Mouse (Mus musculus) midbrain, embryonic 10.5 days (tissue): ENCODE results near the gene Ncor1. TPM values are rescaled to one million over a fixed set of nuclear protein-coding genes. Genes with fewer than 3 reads are reported as not detected.
A peak's percentile ranks its signal among the peaks of the same experiment; 100 is the strongest.

Experiments used
- DNase-seq: peaks from one replicate; pipeline ENCODE4 v3.0.0-alpha.2; 2017; ENCODE audit warnings: low spot score
- H3K27ac ChIP-seq: fragments of 300-500 bp; sonication (generic); replicated peaks from 2 replicates; pipeline ENCODE4 v1.5.1; 2016; ENCODE audit warnings: mild to moderate bottlenecking
- H3K27me3 ChIP-seq: fragments of 300-500 bp; sonication (generic); 2 replicates; pipeline ENCODE4 v1.6.1; 2016; ENCODE audit warnings: low read depth, mild to moderate bottlenecking; ENCODE audit not compliant: poor library complexity, severe bottlenecking
- H3K36me3 ChIP-seq: fragments of 300-500 bp; sonication (generic); 2 replicates; pipeline ENCODE4 v1.6.1; 2016; ENCODE audit warnings: mild to moderate bottlenecking, moderate library complexity
- H3K4me1 ChIP-seq: fragments of 300-500 bp; sonication (generic); 2 replicates; pipeline ENCODE4 v1.6.1; 2016
- H3K4me3 ChIP-seq: fragments of 300-500 bp; sonication (generic); 2 replicates; pipeline ENCODE4 v1.5.1; 2016; ENCODE audit warnings: mild to moderate bottlenecking, moderate library complexity
- H3K9me3 ChIP-seq: fragments of 300-500 bp; sonication (generic); replicated peaks from 2 replicates; pipeline ENCODE4 v1.6.1; 2016; ENCODE audit warnings: mild to moderate bottlenecking
- WGBS: fragments of 180-500 bp; shearing (Covaris S2); methylation state at CpG from one replicate; pipeline ENCODE4 v1.1.7; 2016; 5-methylcytosine and 5-hydroxymethylcytosine counted together
- polyA plus RNA-seq: library from polyadenylated mRNA; unstranded; fragments of >200 nt; fragmentation: Nextera tagmentation; extraction: Ambion mirVana; gene quantifications from 2 replicates; pipeline ENCODE4 v1.2.1, GENCODE M21; 2016

The Ncor1 gene
- polyA plus RNA-seq: 120 and 139 TPM in 2 replicates

GRCm38 (mm10) chr11:62458276-62458724 is at the start of gene Ncor1, which contains the start of gene Pigl:
TSS of gene Ncor1 (minus strand) at chr11:62458541.
TSS of gene Pigl (plus strand) at chr11:62458460.
- Histone ChIP-seq H3K36me3 (0 out of 2 replicates have a peak, but pooled peaks cover 8% of the 10 kb centered on the region), H3K27me3 (no peaks in the 10 kb centered on the region), H3K9me3 (no peaks in the 10 kb centered on the region), H3K4me1 (peaks cover 29% of the 10 kb centered on the region), H3K27ac (peak within 1 kb of the TSS; percentile 99), H3K4me3 (peak within 1 kb of the TSS; percentile 94)
- peak; percentile 89 for DNase-seq
- WGBS: under 1% methylated on average over 33 of the region's 33 CpGs

- Histone ChIP-seq H3K4me1 (peaks cover 6% of the 10 kb centered on the region; the same call in 1 of the 2 replicates), H3K4me3 (no peak overlapping the region)
- 87% methylated on average over 4 of the region's 4 CpGs for WGBS
Measured at GRCm38 (mm10) chr11:62507683-62508082, 49.3 kb upstream of the Ncor1 start.

GRCm38 (mm10) chr11:62500529-62500928 is 42.2 kb upstream of the Ncor1 start:
- 96% methylated on average over 2 of the region's 2 CpGs for WGBS
- Histone ChIP-seq H3K36me3 (no peaks in the 10 kb centered on the region), H3K4me3 (no peak overlapping the region), H3K4me1 (peaks cover 2% of the 10 kb centered on the region), H3K27me3 (no peaks in the 10 kb centered on the region), H3K27ac (no peak overlapping the region), H3K9me3 (no peaks in the 10 kb centered on the region)
- no peak for DNase-seq

More at GRCm38 (mm10) chr11:62507683-62508082, 49.3 kb upstream of the Ncor1 start:
- no peak for DNase-seq
- Histone ChIP-seq H3K27ac (no peak overlapping the region), H3K9me3 (no peaks in the 10 kb centered on the region), H3K36me3 (peaks cover 6% of the 10 kb centered on the region; the same call in 1 of the 2 replicates), H3K27me3 (no peaks in the 10 kb centered on the region)

GRCm38 (mm10) chr11:62498802-62499201 is 40.5 kb upstream of the Ncor1 start:
- 83% methylated on average over 2 of the region's 2 CpGs for WGBS
- no peak overlapping the region for H3K27ac ChIP-seq

GRCm38 (mm10) chr11:62497181-62497580 is 38.8 kb upstream of the Ncor1 start:
- H3K9me3 ChIP-seq: no peaks in the 10 kb centered on the region
- DNase-seq: no peak
- H3K36me3 ChIP-seq: no peaks in the 10 kb centered on the region
- H3K4me1 ChIP-seq: peaks cover 14% of the 10 kb centered on the region
- 66% methylated on average over 3 of the region's 3 CpGs for WGBS
- no peak overlapping the region for H3K27ac ChIP-seq
- H3K4me3 ChIP-seq: no peak overlapping the region
- no peaks in the 10 kb centered on the region for H3K27me3 ChIP-seq

More at GRCm38 (mm10) chr11:62498802-62499201, 40.5 kb upstream of the Ncor1 start:
- H3K36me3 ChIP-seq: no peaks in the 10 kb centered on the region
- peaks cover 14% of the 10 kb centered on the region for H3K4me1 ChIP-seq
- no peak overlapping the region for H3K4me3 ChIP-seq
- H3K9me3 ChIP-seq: no peaks in the 10 kb centered on the region
- H3K27me3 ChIP-seq: no peaks in the 10 kb centered on the region
- no peak for DNase-seq

GRCm38 (mm10) chr11:62496151-62496715 is 37.9 kb upstream of the Ncor1 start:
- 64% methylated on average over 5 of the region's 5 CpGs for WGBS
- H3K36me3 ChIP-seq: no peaks in the 10 kb centered on the region
- peak; percentile 25 for DNase-seq
- H3K9me3 ChIP-seq: no peaks in the 10 kb centered on the region
- H3K27ac ChIP-seq: no peak overlapping the region
- H3K4me1 ChIP-seq: peaks cover 14% of the 10 kb centered on the region
- no peaks in the 10 kb centered on the region for H3K27me3 ChIP-seq
- no peak overlapping the region for H3K4me3 ChIP-seq

- no peaks in the 10 kb centered on the region for H3K27me3 ChIP-seq
- H3K9me3 ChIP-seq: no peaks in the 10 kb centered on the region
- WGBS: 29% methylated on average over 8 of the region's 10 CpGs
- H3K36me3 ChIP-seq: no peaks in the 10 kb centered on the region
- peaks cover 14% of the 10 kb centered on the region for H3K4me1 ChIP-seq
- peak overlapping the region; percentile 75 for H3K27ac ChIP-seq
- H3K4me3 ChIP-seq: no peak overlapping the region
- DNase-seq: peak; percentile 19
Measured at GRCm38 (mm10) chr11:62495276-62495801, 37.0 kb upstream of the Ncor1 start.

- no peaks in the 10 kb centered on the region for H3K27me3 ChIP-seq
- H3K36me3 ChIP-seq: no peaks in the 10 kb centered on the region
- H3K9me3 ChIP-seq: no peaks in the 10 kb centered on the region
- peak; percentile 53 for DNase-seq
- no peak overlapping the region for H3K4me3 ChIP-seq
- peaks cover 14% of the 10 kb centered on the region for H3K4me1 ChIP-seq
- peak overlapping the region; percentile 75 for H3K27ac ChIP-seq
- WGBS: 2% methylated on average over 6 of the region's 6 CpGs
Measured at GRCm38 (mm10) chr11:62494754-62495275, 36.5 kb upstream of the Ncor1 start.

GRCm38 (mm10) chr11:62493701-62494100 is 35.4 kb upstream of the Ncor1 start:
- no peak for DNase-seq
- Histone ChIP-seq H3K27me3 (no peaks in the 10 kb centered on the region), H3K9me3 (no peaks in the 10 kb centered on the region), H3K4me3 (no peak overlapping the region), H3K27ac (no peak overlapping the region), H3K36me3 (no peaks in the 10 kb centered on the region), H3K4me1 (peaks cover 14% of the 10 kb centered on the region)
- 96% methylated on average over 6 of the region's 6 CpGs for WGBS

GRCm38 (mm10) chr11:62487540-62488350 is 29.4 kb upstream of the Ncor1 start:
- Histone ChIP-seq H3K9me3 (no peaks in the 10 kb centered on the region), H3K36me3 (no peaks in the 10 kb centered on the region), H3K27me3 (no peaks in the 10 kb centered on the region), H3K27ac (no peak overlapping the region), H3K4me1 (no peaks in the 10 kb centered on the region), H3K4me3 (no peak overlapping the region)
- no peak for DNase-seq
- WGBS: 95% methylated on average over 10 of the region's 10 CpGs

GRCm38 (mm10) chr11:62486949-62487348 is 28.6 kb upstream of the Ncor1 start:
- DNase-seq: no peak
- no peaks in the 10 kb centered on the region for H3K36me3 ChIP-seq
- 91% methylated on average over 1 of the region's 1 CpGs for WGBS
- H3K27ac ChIP-seq: no peak overlapping the region
- H3K9me3 ChIP-seq: no peaks in the 10 kb centered on the region
- no peak overlapping the region for H3K4me3 ChIP-seq
- H3K27me3 ChIP-seq: no peaks in the 10 kb centered on the region
- no peaks in the 10 kb centered on the region for H3K4me1 ChIP-seq

- H3K4me3 ChIP-seq: no peak overlapping the region
- DNase-seq: no peak
- no peaks in the 10 kb centered on the region for H3K27me3 ChIP-seq
- H3K27ac ChIP-seq: no peak overlapping the region
- WGBS: 91% methylated on average over 5 of the region's 5 CpGs
- H3K9me3 ChIP-seq: no peaks in the 10 kb centered on the region
- no peaks in the 10 kb centered on the region; the same call in 1 of the 2 replicates for H3K36me3 ChIP-seq
- H3K4me1 ChIP-seq: peaks cover 4% of the 10 kb centered on the region; the same call in 1 of the 2 replicates
Measured at GRCm38 (mm10) chr11:62479581-62479980, 21.2 kb upstream of the Ncor1 start.
